Mouse (Mus musculus) spleen, postnatal 14 days (tissue): Measurements from ENCODE around the gene Scpep1.

Source experiments
- DNase-seq, 2 experiments: peaks; one replicate each; pipeline ENCODE4 v3.0.0; 2021 to 2022; ENCODE audit warnings: low spot score in 2 of 2

Scpep1 gene

DNA sequence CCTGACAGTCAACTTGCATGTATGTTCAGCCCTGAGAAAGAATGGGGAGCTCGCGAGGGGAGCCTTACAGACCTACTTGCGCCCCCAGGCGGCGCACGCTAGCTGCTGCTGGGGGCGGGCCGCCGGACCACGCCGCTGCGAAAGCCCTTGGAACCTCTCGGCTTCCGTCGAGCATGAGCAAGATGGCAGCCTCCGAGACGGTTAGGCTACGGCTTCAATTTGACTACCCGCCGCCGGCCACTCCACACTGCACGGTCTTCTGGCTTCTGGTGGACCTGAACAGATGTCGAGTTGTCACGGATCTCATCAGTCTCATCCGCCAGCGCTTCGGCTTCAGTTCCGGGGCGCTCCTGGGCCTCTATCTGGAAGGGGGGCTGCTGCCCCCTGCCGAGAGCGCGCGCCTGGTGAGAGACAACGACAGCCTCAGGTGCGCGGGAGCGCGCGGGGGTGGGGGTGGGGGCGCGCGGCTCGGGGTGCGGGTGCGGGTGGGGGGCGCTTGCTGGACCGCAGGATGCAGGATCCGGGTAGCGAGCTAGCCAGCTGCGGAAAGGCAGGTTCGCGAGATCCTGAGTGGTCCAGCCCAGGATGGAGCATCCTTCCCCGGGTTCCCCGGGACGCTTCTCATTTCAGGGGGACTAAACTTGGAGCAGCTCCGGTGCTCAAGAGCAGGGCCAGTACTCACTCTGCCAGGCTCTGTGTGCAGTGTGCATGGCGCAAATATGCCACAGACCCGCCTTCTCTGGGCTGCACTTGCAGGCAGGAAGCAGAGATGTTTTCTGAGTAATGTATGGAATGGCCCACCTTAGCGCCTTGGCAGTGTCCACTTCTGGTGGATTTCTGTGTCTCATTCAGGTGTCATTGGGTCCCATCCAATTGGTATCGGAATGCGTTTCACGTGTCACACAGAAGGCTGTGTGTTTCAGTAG, 18.8 kb upstream of the Scpep1 start:
- DNase-seq = peak; percentile 79 to 89

DNA sequence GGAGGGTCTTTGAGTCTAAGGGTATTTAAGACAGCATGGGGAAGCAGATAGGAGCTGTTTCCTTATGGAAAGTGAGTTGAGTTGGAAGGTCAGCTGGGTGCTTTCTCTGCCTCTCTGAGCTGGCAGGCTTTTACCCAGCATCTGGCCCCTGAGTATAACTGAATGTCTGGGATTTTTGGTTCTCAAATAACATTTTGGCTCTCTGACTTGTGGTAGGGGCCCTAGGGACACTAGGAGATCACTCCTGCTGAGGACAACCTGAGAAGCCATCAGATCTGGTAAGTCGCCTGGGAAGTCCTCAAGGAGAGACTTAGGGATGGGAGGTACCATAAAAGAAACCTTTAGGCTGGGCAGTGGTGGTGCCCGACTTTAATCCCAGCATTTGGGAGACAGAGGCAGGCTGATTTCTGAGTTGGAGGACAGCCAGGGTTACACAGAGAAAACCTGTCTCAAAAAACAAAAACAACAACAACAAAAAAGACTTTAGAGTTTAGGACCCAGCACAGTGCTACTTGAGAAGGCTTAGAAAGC, 15.0 kb upstream of the Scpep1 start, which contains the start of gene Coil:
Gene Coil (plus strand): TSS at position 51 of the 531 bp plus-strand sequence.
- peak in 1 of 2 experiments; percentile 17 for DNase-seq

GRCm38 (mm10) chr11:88966881-88967361, 11.7 kb upstream of the Scpep1 start, which contains the start of gene Elobl:
TSS of gene Elobl (minus strand) at chr11:88966931.
- no peak for DNase-seq

GRCm38 (mm10) chr11:88958851-88959250, 3.6 kb upstream of the Scpep1 start:
- no peak for DNase-seq

DNA sequence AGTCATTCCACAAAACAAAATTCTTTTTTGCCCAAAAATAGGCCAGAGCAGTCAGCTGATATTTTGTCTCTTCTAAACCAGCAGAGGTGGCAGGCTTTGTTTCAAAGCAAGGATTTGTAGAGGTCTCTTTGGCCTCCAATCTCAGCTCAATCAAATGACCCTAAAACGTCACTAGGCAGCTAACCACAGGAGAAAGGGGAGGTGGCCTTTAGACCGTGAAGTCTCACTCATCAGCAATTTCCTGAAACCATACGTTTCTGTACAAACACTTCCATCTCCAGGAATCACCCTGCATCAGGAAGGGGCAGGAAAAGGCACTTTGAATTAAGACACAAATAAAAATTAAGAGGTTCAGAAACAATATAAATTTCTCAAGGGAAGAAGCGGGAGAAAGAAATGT, 462 bp downstream of the Scpep1 start:
- DNase-seq = no peak

DNA sequence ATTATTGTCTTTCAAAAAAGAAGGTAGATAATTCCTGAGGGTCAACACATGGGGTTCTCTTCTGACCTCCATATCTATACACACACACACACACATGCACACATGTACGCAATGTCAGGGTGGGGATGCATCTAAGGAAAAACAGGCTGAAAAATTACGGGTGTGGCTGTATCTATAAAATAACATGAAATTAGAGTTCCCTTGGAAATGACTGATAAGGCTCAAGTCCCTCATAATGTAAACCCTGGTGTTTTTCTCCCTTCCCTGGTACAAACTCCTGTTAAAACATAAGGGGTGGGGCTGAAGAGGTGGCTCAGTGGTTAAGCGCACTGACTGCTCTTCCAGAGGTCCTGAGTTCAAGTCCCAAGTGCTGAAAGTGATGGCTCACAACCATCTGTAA, 1.7 kb downstream of the Scpep1 start:
- DNase-seq = no peak

GRCm38 (mm10) chr11:88952117-88952516, 3.1 kb downstream of the Scpep1 start:
- no peak for DNase-seq

DNA sequence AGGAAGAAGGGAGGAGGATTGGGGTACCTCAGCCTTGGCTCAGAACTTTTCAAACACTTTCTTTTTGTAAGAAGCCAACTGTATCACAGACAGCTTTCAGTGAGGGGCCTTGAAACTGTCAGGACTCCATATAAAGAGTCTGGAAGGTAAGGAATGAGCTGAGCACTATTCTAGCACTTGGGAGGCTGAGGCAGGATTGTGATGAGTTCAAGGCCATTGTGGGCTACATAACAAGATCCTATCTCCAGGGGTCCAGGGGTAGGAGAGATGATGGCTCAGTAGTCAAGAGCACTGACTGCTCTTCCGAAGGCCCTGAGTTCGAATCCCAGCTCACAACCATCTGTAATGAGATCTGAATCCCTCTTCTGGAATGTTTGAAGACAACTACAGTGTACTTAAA, 3.7 kb downstream of the Scpep1 start:
- DNase-seq = no peak

DNA sequence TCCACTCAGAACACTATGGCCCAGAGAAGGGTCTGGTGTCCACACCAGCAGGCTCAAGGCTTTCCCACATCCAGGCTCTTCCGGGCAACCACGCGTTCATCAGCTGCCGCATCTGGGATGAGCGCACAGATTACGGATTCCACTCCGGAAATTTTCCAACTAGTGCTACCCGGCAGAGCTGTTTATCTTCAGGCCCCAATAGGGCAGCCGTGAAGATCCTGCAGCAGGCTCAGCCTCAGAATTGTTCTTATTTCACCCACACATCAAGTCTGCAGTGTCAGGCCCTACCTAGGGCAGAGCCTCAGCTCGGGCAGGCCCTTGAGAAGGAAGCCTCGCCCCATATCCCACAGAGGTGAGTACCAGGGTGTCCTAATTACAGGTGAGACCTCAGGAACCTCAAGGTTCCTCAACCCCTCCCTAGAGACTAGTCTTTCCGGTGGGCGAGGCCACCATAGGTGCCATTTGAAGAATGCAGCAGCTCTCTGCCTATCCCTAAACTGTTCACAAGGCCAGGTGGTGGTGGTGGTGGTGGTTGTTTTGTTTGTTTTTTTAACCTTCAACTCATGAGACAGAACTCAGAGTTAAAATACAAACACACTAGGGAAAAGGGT, 4.5 kb downstream of the Scpep1 start:
- DNase-seq = no peak

GRCm38 (mm10) chr11:88949802-88950639, 5.2 kb downstream of the Scpep1 start:
- no peak for DNase-seq

GRCm38 (mm10) chr11:88948896-88949295, 6.4 kb downstream of the Scpep1 start:
- DNase-seq = no peak

GRCm38 (mm10) chr11:88945971-88946585, 9.2 kb downstream of the Scpep1 start:
- DNase-seq = no peak

DNA sequence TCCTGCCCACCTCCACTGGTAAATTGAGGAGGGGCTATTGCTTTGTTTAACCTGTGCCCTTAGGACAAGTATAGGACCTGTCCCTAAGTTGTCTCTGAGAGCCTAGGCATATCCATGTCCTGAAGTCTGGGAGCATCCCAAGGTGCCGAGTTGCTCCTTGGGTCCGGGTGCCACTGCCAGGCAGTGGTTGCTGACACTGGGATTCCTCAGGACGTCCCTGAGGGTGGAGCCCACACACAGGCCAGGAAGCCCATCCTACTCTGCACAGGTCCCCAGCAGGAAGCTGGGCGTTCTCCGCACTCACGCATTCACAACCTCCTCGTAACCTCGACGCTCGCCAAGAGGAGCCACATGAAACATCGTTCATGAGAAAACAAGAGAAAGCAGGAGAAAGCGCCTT, 13.8 kb downstream of the Scpep1 start:
- DNase-seq = no peak

DNA sequence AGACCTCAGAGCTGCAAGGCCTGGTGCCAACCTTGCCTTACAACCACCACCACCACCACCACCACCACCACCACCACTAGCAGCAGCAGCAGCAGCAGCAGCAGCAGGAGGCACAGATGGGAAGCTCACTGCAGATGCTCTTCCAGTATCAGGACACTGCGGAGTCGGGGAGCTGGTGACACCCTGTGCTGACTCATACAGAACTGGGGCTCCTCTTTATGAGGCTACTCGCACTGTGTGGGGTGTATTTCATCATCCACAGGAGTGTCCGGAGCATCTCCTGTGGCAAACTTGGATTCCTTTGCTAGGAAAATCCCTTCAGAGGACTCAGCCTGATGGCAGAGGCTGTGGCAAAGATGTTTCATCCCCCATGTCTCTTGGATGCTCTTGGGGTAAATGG, 15.6 kb downstream of the Scpep1 start:
- no peak for DNase-seq

- DNase-seq = no peak
These were observed 16.5 kb downstream of the Scpep1 start for GRCm38 (mm10) chr11:88938770-88939169.

DNA sequence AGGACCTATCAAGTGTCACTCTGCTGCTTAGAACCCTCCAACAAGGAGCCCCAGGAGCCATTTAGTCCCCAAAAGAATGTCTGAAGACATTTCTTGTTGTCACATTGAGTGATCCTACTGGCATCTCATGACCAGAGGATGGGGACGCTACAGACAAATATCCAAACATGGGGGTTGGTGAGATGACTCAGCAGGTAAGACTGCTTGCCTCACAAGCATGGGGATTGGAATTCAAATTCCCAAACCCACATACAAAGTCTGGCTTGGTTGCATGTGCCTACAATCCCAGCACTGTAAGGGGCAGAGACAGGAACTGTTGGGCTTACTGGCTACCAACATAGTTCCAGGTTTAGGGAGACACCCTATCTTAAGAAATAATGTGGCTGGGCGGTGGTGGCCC, 17.4 kb downstream of the Scpep1 start:
- no peak for DNase-seq

DNA sequence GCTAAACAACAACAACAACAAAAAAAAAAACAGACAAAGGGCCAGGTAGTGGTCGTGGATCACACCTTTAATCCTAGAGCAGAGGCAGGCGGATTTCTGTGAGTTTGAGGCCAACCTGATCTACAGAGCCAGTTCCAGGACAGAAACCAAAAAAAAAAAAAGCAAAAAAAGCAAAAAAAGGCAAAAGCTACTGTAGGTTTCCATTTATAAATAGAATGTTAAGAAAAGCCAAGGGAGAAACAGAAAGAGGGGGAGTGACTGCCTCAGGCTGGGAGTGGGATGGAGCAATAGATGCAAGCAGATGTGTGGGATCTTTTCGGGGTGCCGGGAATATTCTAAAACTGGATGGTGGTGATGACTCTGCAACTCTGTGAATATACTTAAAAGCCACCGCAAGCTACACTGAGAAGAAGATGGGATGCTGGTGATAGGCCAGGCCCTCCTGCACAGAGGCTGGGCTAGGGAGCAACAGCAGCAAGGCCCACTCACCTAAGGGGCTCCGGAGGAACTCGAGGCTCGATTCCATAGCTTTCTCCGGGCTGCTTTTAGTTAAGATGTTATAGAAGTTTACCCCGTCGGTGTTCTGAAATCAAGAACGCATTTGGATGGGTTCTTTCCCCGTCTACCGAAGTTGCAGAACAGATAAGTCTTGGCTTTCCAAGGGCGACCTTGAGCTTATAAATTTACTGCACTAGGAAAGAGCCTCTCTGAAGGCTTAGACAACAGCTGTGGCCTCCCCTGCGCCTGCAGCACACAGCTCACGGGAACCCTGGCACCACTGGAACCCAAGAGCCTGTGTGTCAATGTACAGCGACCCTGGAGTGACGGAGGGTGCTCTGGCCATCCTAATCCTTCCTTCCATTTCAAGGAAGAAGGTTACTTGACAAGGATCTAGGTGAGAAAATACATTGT, 20.9 kb downstream of the Scpep1 start:
- no peak for DNase-seq

GRCm38 (mm10) chr11:88933030-88933429, 22.2 kb downstream of the Scpep1 start:
- DNase-seq = no peak

- DNase-seq = no peak
These were observed 23.4 kb downstream of the Scpep1 start for GRCm38 (mm10) chr11:88931692-88932530.
